Mouse (Mus musculus) layer of hippocampus, postnatal 25 days (tissue): Measurements from ENCODE around the gene Cog7. TPM values are rescaled to one million over a fixed set of nuclear protein-coding genes. Genes with fewer than 3 reads are reported as not detected.
A peak's percentile ranks its signal among the peaks of the same experiment; 100 is the strongest.

Experiments used
- DNase-seq, 2 experiments: peaks; one replicate each; pipeline ENCODE4 v3.0.0; 2022; ENCODE audit warnings: mixed read lengths in 2 of 2, low spot score in 1 of 2; ENCODE audit errors: extremely low spot score in 1 of 2
- total RNA-seq, 2 experiments: library from RNA; stranded (reverse); gene quantifications; 2 replicates each; pipeline ENCODE4 v1.2.3; 2021

Cog7 gene
- total RNA-seq, 2 experiments from 2014 or later: 37.5 to 41.0 TPM

- peak in 1 of 2 experiments; percentile 11 for DNase-seq
These were observed 81.6 kb downstream of the Cog7 start for GRCm38 (mm10) chr7:121899940-121900339.

- DNase-seq: peak in 1 of 2 experiments; percentile 47
These were observed 82.2 kb downstream of the Cog7 start for GRCm38 (mm10) chr7:121899311-121899710.

GRCm38 (mm10) chr7:121896689-121897088, 84.8 kb downstream of the Cog7 start:
- no peak for DNase-seq

GRCm38 (mm10) chr7:121890636-121891360, 90.7 kb downstream of the Cog7 start:
- DNase-seq: no peak

GRCm38 (mm10) chr7:121880246-121880645, 101.3 kb downstream of the Cog7 start:
- DNase-seq: no peak

- DNase-seq: no peak
These were observed 106.7 kb downstream of the Cog7 start for GRCm38 (mm10) chr7:121874784-121875183.

- DNase-seq: no peak
These were observed 107.5 kb downstream of the Cog7 start for GRCm38 (mm10) chr7:121873998-121874397.

- no peak for DNase-seq
These were observed 109.9 kb downstream of the Cog7 start for GRCm38 (mm10) chr7:121871631-121872030.

GRCm38 (mm10) chr7:121864858-121865585, 116.5 kb downstream of the Cog7 start, which contains the start of gene Scnn1b:
Scnn1b (plus strand) TSS chr7:121865038.
- DNase-seq: no peak

GRCm38 (mm10) chr7:121858939-121859338, 122.6 kb downstream of the Cog7 start:
- no peak for DNase-seq

- DNase-seq: no peak
These were observed 124.2 kb downstream of the Cog7 start for GRCm38 (mm10) chr7:121857177-121857884.

GRCm38 (mm10) chr7:121848537-121849168, 132.9 kb downstream of the Cog7 start:
- DNase-seq: no peak

- DNase-seq: no peak
These were observed 135.5 kb downstream of the Cog7 start for GRCm38 (mm10) chr7:121845964-121846363.

- no peak for DNase-seq
These were observed 139.3 kb downstream of the Cog7 start for GRCm38 (mm10) chr7:121842234-121842633.

GRCm38 (mm10) chr7:121840810-121841209, 140.7 kb downstream of the Cog7 start:
- no peak for DNase-seq

- DNase-seq: no peak
These were observed 144.7 kb downstream of the Cog7 start for GRCm38 (mm10) chr7:121836827-121837226.

GRCm38 (mm10) chr7:121835392-121835791, 146.1 kb downstream of the Cog7 start:
- DNase-seq: no peak
